Mouse (Mus musculus): ENCODE data around the gene Ube2l3.

GRCm38 (mm10) chr16:17110771-17111743 lies 91.4 kb downstream of the Ube2l3 start, which contains the start of gene Ppil2:
- TF ChIP-seq POLR2A (IDR thresholded peaks at IDR 0.05; ENCODE audit: borderline replicate concordance, insufficient read depth, low read length), result peak; percentile 98; the same call in 1 of the 2 replicates
- TF ChIP-seq CTCF (IDR thresholded peaks at IDR 0.05; ENCODE audit: borderline replicate concordance, insufficient read depth, low read depth, low read length), result no peak

Data from cerebellum, adult 2 months (tissue).